Mouse (Mus musculus) fat pad, adult 2 months (tissue): Measurements from ENCODE around the gene Klf12.

Source experiments
- DNase-seq: peaks from one replicate; pipeline ENCODE4 v3.0.0-alpha.2; 2011; ENCODE audit warnings: low read depth, low spot score; ENCODE audit errors: extremely low read depth

Klf12 gene

DNA sequence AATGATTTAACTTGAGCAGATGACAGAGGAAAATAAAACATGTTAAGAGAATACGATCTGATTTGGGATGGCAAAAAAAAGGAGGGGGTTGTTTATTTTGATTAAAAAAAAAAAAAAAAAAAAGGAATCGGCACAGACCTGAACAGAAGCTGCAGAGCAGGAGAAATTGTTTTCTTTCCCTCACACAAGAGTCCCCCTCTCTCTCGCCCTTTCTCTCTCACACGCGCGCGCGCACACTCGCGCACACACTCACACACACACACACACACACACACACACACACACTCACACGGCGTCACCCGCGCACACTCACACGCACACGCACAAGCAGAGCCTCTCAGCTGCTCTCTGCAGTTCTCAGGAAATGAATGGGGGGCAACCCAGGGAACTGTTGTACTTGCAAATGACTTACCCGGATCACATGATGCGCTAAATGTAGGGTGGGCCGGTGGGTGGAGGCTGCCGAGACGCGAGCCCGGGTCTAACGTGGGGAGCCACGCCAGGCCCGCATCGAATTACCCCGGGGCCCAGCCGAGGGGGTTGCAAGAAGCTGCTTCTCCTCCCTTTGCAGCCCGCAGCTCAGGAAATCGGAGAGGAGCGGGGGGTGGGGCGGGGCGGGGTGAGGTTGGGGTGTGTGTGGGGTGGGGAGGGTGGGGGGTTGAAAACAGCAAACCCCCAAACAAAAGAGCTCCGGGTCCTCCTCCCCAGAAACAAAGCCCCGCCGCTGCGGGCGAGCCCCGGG is at the start of gene Klf12:
Gene Klf12 (minus strand): TSS at position 561 of the 742 bp plus-strand sequence.
- no peak for DNase-seq

DNA sequence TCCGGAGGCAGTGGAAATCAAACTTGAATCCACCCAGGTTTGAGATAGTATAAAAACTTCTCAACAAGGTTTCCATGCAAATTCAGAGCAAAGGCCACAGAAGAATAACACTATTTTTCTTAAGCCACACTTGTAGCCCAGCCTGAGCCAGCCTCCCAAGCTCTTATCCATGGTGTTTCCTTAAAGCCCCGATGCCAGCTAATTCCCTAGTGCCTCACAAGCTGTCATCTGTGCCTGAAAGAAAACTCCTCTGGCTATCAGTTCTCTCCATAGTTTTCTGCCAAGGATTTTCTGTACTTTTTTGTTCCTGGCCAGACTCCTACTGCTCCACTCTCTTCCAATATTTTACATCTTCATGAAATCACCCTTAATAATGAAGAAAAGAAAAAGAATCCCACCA is 48.9 kb upstream of the Klf12 start:
- no peak for DNase-seq

DNA sequence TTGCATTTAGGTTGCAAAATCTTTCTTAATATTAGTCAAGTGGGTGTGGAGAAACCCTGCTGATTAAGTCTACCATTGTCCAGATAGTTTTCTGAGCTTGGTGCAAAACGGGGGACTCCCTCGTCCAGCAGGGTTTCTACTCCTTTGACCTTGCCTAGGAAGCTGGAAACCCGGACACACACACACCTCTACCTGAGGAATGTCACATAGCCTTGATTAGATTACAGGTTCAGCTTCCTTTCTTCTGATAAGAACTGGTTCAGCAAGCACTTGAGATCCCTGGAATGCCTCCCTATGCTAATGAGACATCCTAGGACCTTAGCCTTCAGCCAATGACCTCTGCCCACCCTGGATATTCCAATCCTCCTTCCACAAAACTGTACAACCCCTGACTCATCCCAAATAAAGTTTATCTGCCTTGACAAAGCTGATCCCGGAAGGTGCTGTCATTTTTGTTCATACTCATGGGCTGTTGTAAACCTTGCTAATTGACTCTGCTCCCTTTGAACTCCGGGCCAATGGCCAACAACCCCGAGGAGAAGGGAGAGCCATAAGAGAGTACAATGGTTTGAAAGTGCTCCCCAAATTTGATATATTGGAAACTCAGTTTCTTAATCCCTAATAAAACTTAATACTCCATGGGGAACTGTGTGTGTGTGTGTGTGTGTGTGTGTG is 44.3 kb upstream of the Klf12 start:
- DNase-seq, result no peak

DNA sequence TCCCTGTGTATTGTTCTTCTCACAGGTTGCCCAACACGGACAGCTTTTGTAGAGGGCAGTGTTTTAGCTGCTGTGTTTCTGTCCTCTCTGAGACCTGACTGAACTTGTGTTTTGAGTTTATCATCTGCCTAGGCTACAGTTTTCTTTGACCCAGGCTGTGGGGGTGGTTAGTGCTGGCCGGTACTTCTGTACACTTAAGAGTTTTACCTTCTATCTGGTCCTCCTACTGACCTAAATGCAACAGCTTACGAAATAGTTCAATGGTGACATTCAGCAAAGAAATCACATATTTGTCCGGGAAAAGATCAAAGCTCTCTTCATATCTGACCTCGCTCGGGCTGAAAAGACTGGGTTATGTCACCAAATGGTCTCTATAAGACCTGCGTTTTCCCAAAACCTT is 39.8 kb upstream of the Klf12 start:
- DNase-seq, result no peak

DNA sequence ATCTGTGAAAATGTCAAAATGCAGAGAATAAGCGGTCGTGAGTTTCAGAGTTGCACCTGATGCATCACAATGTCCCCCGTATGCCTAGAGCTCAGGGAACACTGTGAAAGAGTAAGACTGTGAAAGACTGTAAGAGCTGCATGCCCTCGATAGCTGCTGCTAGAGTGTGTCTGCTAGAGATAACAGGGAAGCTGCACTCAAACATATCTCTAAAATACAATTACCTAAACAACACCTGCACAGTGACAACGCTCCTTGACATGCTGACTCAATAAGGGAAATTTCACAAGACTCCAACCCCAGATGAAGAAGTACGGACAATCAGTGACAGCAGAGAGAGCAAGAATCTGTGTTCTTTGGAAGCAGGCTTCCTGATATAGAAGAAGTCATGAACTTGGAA is 37.5 kb upstream of the Klf12 start:
- DNase-seq, result no peak

DNA sequence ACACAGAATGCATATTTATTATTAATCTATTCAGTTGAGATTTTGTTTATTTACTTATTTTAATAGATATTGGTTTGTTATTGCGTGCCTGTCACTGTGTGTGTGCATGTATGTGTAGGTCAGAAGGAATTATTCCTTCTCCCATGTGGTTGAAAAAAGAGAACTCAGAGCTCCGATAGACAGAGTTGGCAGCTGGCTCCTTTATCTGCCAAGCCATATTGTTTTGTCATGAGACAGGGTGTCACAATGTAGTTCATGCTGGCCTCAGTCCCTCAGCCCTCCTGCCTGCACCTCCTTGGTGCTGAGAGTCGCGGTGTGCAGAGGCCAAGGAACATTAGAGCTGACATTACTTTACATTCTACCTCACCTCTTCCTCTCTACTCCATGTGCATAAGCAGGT is 32.3 kb upstream of the Klf12 start:
- DNase-seq, result no peak

DNA sequence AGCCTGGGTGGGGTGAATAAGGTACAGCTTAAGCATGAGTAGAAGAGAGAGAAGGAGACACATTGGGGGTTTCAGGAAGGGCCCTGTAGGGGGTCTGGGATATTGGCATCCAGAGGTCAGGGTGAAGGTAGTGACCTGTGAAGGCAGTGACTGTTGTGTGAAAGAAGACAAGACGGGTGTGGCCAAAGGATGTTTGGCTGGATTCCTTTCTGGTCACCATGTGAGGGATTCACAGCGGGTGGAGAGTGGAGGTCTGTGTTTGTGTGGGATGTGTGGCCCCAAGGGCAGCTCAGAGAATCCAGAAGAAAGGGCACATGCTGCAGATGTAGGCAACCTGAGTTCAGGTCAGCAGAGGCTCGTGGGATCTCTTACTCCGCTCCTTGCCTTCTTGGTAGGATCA is 29.6 kb upstream of the Klf12 start:
- no peak for DNase-seq

DNA sequence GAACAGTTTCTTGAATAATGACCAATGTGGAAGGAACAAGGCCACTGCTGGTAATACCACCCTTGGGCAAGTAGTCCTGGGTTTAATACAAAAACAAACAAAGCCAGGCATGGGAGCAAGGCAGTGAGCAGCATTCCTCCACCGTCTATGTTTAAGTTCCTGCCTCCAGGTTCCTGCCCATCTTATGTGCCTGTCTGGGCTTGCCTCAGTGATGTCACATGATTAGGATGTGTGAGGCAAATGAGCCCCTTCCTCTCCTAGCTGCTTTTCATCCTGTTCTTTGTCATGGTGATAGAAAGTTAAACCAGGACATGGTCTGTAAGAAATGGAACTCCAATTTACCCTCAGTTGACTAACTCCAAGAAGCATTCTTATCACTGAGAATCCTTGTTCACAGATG is 16.4 kb upstream of the Klf12 start:
- DNase-seq, result no peak

DNA sequence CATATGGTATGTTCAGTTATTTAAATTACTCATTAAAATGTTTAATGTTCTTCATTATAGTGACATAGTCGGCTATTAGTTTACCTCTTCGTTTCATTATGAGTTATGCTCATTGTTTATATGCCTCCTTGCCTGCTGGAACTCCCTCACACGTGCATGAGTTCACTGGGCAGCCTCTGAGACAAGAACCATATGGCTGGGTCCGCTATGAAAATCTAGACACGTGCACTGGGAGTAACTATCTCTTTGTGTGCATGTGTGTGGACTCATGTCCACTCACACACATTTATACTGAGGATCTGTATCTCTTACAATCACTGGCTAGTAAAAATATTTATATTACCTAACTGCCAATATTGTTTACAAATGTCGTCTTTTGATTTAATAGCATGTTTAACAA is 14.4 kb upstream of the Klf12 start:
- DNase-seq, result no peak

DNA sequence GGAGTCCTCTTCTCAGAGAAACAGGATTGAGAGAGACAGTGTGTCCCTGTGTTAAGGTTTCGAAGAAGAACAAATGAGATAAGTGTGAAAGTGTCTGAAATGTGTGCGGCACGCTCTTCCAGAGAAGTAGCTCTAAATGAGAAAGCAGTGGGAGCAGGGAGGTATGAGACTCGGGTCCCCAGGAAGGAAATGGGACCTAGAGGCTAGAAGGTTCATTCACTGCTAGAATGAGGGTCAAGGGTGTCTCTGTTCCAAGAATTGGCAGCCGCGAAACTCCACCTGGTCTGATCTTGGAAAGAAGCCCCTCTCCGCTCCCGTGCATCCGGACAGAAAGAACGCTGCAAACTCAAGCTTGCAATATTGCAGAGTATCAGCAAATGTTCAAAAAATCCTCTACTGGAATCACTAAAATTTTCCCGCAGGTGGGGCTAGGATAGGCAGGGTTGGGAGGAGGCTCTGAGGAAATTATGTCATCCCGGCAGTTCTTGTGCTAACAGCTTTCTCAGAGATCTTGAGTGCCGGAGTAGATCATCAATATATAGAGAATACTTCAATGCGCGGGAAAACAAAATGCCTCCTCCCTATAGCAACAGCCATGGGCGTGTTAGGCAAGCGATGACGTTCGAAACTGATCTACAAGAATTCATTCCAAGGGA is 2.2 kb upstream of the Klf12 start:
- no peak for DNase-seq

DNA sequence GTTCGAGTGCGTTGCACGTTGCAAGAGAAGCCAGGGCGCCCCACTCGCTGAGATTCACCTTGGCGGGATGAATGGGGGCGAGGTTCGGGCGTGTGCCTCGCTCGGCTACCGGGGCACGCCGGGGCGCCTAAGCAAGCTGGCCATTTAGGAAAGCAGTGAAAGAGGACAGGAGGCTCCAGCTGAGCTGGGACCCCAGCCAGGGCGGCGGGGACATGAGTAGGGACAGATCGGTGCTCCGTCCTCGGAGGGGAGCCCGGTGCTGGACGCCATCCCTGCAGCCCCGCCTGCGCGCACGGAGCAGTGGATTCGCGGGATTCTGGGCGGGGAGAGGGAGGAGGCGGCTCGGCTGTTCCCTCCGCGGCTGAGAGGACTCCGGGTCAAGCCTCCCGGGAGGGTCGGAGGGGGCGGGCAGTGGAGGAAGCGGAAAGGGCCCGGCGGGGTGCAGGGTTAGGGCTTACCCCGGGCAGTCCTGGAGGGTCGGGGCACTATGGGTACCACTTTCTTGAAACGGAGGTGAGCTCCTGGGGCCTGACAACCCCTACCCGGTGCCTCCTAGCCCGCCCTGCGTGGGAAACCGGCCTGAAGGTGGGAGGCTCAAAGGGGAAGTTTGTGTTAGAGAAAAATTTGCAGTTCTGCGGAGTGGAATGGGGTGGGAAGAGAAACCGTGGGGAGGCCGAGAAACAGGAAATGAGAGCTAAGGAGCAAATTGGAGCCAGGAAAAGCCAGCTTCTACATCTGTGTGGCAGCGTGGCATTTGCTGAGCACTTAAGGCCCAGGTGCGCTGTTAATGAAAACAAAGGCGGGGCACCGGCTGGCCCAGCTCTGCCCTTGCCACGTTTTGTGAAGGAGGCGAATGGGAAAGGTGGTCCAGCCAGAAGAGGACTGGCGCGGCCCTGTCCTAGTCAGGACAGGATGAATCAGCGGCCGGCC is 1.4 kb upstream of the Klf12 start:
- no peak for DNase-seq

DNA sequence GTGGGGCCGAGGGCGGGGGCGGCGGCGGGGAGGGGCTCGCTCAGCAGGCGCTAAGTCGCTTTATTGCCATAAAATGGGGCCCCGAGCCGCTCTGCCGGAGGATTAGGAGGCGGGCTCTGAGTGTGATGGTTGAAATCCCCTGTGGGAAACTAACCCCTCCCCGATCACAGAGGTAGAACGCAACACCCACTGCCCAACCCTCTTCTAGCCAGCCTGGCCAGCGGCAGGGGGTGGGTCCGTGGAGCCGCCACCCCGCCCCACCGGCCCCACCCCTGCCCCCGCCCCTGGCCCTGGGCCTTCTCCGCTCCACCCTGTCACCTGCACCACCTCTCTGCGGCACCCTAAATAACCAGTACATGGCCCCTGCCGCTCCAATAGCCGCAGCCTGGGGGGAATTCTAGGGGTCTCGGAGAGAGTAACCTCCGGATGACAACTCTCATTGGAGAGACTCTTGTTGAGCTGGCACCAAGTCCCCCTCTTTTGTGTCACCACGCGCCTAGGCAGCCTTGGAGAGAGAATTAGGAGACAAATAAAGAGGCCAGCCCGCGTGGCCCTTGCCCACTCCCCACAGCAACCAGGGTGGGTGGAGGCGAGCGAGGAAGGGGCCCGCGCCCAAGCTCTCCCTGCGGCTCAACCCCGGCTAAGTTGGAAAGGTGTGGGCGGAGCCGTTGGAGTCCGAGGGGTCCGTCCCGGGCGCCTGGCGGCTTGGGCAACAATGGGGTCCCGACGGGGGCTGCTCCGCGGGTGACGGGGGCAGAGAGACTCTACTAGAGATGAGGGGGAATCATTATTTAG is 579 bp upstream of the Klf12 start:
- no peak for DNase-seq

DNA sequence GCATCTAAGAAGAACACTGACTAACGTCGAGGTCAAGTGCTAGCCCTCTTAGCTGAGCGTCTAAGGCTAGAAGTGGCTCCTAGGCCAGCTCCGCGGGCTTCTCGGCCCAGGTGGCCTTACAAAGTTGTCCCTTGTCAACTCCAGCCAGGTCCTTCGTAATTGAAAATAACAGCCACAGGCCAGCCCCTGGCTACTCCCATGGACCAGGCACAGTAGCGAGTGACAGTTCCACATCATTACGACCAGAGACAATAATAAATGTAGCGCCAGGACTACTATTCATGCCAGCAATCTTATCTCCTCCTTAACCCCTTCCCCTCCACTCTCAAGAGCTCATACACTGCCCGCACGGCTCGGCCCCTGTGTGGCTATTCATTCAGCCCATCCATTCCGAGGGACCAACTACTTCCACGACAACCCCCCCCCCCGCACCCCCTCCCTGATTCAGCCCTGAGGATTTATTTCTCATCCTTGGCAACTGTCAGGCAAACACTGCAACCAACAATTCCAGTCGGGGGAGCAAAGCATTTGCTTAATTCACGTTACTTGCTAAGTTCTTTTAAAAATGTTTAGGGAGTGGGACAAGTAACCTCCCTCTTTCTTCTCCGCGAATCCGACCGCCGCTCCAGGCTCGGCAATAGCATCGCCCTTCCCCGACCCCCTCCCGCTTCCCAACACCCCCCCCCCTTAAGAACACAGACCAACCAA is 914 bp downstream of the Klf12 start:
- no peak for DNase-seq

DNA sequence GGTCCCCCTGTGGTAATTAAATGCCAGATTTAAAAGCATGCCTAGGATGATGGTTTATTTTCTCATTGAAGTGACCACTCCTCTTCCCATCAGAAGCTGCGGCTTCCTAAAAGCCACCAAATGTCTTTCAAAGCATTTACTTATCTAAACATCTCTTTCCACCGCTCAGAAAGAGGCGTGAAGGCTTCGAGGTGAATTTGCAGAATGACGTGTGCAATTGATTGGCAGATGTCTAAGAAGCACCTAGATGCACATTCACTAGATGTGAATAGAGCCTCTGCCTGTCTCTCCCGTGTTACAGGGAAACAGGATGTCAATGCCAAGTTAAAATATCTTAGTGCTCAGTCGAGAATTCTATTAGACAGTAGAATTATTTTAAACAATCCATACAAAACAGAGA is 1.8 kb downstream of the Klf12 start:
- DNase-seq, result no peak

DNA sequence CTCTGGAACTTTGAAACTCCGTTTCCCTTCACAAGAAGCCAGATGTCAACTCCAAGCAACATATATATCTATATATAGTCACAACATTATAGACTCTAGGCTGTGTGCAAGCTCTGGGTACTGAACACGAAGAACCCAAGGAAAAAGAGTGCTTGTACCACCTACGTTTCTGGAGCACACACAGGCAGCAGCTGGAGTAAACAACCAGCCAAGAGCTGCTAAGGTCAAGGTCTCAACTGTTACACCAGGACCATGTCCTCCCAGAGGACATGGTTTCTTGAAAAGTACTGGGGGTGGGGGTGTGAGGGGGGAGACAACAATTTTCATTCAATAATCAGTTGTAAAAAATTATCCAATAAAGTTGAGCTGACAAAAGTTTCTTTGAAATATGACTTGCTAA is 2.7 kb downstream of the Klf12 start:
- DNase-seq, result no peak

DNA sequence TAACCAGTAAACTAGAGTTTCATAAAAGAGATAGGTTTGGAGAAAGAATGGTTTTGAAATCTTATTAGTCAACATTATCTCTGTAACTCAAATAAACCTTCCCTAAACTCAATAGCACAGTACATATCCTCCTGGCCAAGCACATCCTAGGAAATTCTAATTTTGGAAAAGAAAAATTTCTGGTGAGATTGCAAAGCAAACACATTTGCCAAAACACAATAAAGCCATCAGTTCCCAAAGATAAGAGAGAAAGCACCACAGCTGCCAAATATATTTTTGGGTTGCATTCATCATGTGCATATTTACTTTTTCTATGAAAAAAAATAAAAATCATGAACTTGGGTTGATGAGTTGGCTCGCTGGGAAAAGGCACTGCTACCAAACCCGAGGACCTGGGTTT is 10.3 kb downstream of the Klf12 start:
- DNase-seq, result no peak

DNA sequence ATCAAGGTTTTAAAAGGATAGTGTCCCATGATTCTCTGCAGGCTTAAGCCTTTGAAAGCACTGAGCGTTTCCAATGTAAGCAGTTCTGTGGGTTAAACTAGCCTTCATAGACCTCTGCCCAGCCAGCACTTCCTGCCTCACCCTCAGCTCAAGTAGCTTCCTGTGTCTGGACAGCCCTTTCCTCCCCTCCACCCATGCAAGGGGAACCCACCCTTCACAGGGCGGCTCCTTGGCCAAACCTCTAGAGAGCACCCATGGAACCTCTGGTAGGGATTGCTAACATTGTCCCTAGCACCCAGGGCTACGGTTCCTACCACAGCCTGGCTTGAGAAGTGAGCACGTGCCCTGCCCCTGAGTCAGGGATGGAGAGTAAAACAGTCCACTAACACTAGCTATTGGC is 23.9 kb downstream of the Klf12 start:
- DNase-seq, result no peak

DNA sequence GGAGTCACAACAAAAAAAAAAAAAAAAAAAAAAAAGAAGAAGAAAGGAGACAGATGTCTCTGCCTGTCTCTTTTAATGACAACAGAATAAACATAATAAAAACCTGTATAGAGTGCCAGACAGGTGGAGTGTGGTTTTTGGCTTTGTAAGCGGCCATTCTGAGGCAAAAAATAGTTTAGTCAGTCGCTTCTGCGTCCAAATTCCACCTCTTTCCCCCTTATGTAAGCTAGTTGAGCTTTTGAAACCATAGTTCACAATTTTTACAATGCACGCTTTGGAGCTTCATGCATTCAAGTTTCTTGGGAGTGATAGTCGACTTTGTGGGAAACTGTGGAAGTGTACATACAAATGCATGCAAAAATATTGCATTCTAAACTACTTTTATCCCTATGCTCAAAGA is 41.4 kb downstream of the Klf12 start:
- no peak for DNase-seq

DNA sequence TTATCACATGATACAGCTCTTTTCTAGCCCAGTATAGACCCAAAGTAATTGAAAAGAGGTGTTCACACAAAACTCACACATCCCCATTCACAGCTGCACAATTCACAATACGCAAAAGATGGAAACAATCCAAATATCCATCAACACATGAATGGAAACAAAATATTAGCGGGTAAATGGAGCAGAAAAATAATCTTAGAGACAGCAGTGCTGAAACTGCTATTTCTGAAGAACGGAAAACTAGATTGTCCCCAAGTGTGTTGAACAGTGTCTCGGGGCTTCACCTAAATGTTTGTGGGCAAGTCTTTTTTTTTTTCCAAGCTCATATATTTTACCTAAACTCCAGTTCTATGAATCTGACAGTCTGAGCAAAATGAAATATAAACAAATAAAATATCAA is 44.6 kb downstream of the Klf12 start:
- DNase-seq, result no peak

DNA sequence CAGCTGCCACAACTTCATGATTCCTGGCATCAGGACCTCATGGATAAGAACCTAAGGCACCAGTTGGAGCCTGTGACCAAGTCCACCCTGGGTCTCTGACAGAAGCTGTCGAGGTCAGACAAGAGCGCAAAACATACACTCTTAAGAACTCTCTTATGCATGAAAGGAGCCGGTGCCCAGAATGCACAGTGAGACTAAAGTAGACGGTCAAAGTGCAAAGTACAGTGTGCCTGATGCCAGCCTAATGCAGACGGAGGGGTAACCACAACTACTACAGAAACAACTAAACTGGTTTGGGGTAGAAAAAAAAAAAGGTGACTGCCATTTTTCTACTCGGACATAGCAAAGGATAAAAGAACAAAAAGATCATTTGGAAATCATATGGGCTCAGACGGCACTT is 47.7 kb downstream of the Klf12 start:
- no peak for DNase-seq
